Mouse (Mus musculus) heart, postnatal 0 days (tissue): ENCODE data around the gene Tsnax. TPM values are rescaled to one million over a fixed set of nuclear protein-coding genes. Genes with fewer than 3 reads are reported as not detected.

Experiments used
- ATAC-seq: fragments of 200-750 bp; cut with Nextera tagmentation; 2 replicates; pipeline ENCODE4 v1.8.0; 2017; ENCODE audit warnings: low read depth, moderate number of reproducible peaks, moderate library complexity; ENCODE audit not compliant: insufficient read depth
- DNase-seq: peaks from one replicate; pipeline ENCODE4 v3.0.0-alpha.2; 2016; ENCODE audit warnings: low spot score
- H3K27ac ChIP-seq: fragments of 300-500 bp; sonication (generic); 2 replicates; pipeline ENCODE4 v1.5.1; 2014; ENCODE audit warnings: low read depth, mild to moderate bottlenecking
- H3K27me3 ChIP-seq: fragments of 300-500 bp; sonication (generic); 2 replicates; pipeline ENCODE4 v1.6.1; 2014; ENCODE audit warnings: low read length, mixed read lengths; ENCODE audit not compliant: control insufficient read depth, insufficient read depth
- H3K36me3 ChIP-seq: fragments of 300-500 bp; sonication (generic); replicated peaks from 2 replicates; pipeline ENCODE4 v1.6.1; 2014; ENCODE audit warnings: low read length, mixed read lengths; ENCODE audit not compliant: control insufficient read depth, insufficient read depth
- H3K4me1 ChIP-seq: fragments of 300-500 bp; sonication (generic); 2 replicates; pipeline ENCODE4 v1.6.1; 2014; ENCODE audit warnings: antibody characterized with exemption; ENCODE audit not compliant: control insufficient read depth, insufficient read depth
- H3K4me2 ChIP-seq: fragments of 300-500 bp; sonication (generic); 2 replicates; pipeline ENCODE4 v1.6.1; 2014; ENCODE audit warnings: low read depth, mild to moderate bottlenecking, low read length, moderate library complexity
- H3K4me3 ChIP-seq: fragments of 300-500 bp; sonication (generic); 2 replicates; pipeline ENCODE4 v1.5.1; 2014; ENCODE audit warnings: low read depth, low read length
- H3K9ac ChIP-seq: fragments of 300-500 bp; sonication (generic); replicated peaks from 2 replicates; pipeline ENCODE4 v1.6.1; 2014; ENCODE audit warnings: low read depth, low read length, mixed read lengths
- H3K9me3 ChIP-seq: fragments of 300-500 bp; sonication (generic); replicated peaks from 2 replicates; pipeline ENCODE4 v1.6.1; 2016; ENCODE audit warnings: low read length; ENCODE audit not compliant: control insufficient read depth
- CTCF ChIP-seq: IDR thresholded peaks from 2 replicates; pipeline ENCODE4 v1.5.1; 2016; ENCODE audit warnings: antibody characterized with exemption, control low read depth, low read depth
- EP300 ChIP-seq: IDR thresholded peaks from 2 replicates; pipeline ENCODE4 v1.6.1; 2016; ENCODE audit warnings: antibody characterized with exemption, low read depth
- WGBS: fragments of 180-500 bp; shearing (Covaris S2); extraction: QIAGEN DNeasy Blood & Tissue Kit; methylation state at CpG from one replicate; pipeline ENCODE4 v1.1.7; 2014; 5-methylcytosine and 5-hydroxymethylcytosine counted together
- polyA plus RNA-seq: library from polyadenylated mRNA; unstranded; fragments of >200 nt; fragmentation: Nextera tagmentation; extraction: Ambion mirVana; gene quantifications from 2 replicates; pipeline ENCODE4 v1.2.1, GENCODE M21; 2015
- total RNA-seq: library from RNA; depleted of rRNA; stranded (reverse); fragments of >200 nt; gene quantifications from 2 replicates; pipeline ENCODE4 v1.2.3, GENCODE M21; 2014; ENCODE audit warnings: low replicate concordance

Gene Tsnax
- total and polyA plus RNA-seq, 2 experiments from 2014 or later = 48.3 to 76.6 TPM

GRCm38 (mm10) chr8:125052026-125052425, 39.2 kb downstream of the Tsnax start:
- Histone ChIP-seq H3K4me3 (no peak overlapping the region), H3K9me3 (no peaks in the 10 kb centered on the region), H3K36me3 (no peaks in the 10 kb centered on the region), H3K4me1 (no peaks in the 10 kb centered on the region), H3K9ac (no peak overlapping the region), H3K4me2 (no peak overlapping the region), H3K27ac (no peak overlapping the region), H3K27me3 (no peaks in the 10 kb centered on the region)
- 0 out of 2 replicates have a peak, but pooled peaks have one; percentile 8 for ATAC-seq
- no peak for DNase-seq
- TF ChIP-seq CTCF = peak; percentile 76
- no peak for TF ChIP-seq EP300
- WGBS = 47% methylated on average over 2 of the region's 2 CpGs

GRCm38 (mm10) chr8:125053505-125054435, 41.0 kb downstream of the Tsnax start, which contains the start of gene Disc1:
TSS of gene Disc1 (plus strand) at chr8:125054195.
- Histone ChIP-seq H3K9ac (peak within 1 kb of the TSS; percentile 63), H3K4me1 (no peaks in the 10 kb centered on the region), H3K9me3 (no peaks in the 10 kb centered on the region), H3K36me3 (no peaks in the 10 kb centered on the region), H3K27ac (peak within 1 kb of the TSS; percentile 79), H3K4me3 (peak within 1 kb of the TSS; percentile 66), H3K4me2 (peak within 1 kb of the TSS; percentile 78), H3K27me3 (no peaks in the 10 kb centered on the region)
- no peak for TF ChIP-seq CTCF
- TF ChIP-seq EP300 = no peak
- DNase-seq (no peak), ATAC-seq (peak; percentile 37)
- WGBS = 2% methylated on average over 58 of the region's 65 CpGs

- H3K9me3 ChIP-seq = no peaks in the 10 kb centered on the region
- peak overlapping the region; percentile 63 for H3K9ac ChIP-seq
- H3K36me3 ChIP-seq = no peaks in the 10 kb centered on the region
- no peaks in the 10 kb centered on the region for H3K27me3 ChIP-seq
- DNase-seq (peak; percentile 40), ATAC-seq (peak; percentile 67)
- H3K4me3 ChIP-seq = peak overlapping the region; percentile 66
- peak overlapping the region; percentile 78 for H3K4me2 ChIP-seq
- H3K4me1 ChIP-seq = no peaks in the 10 kb centered on the region
- TF ChIP-seq CTCF (0 out of 2 replicates have a peak, but pooled peaks have one; percentile 7), EP300 (no peak)
- under 1% methylated on average over 36 of the region's 38 CpGs for WGBS
- peak overlapping the region; percentile 79 for H3K27ac ChIP-seq
These were observed 41.6 kb downstream of the Tsnax start for GRCm38 (mm10) chr8:125054436-125054810.

DNA sequence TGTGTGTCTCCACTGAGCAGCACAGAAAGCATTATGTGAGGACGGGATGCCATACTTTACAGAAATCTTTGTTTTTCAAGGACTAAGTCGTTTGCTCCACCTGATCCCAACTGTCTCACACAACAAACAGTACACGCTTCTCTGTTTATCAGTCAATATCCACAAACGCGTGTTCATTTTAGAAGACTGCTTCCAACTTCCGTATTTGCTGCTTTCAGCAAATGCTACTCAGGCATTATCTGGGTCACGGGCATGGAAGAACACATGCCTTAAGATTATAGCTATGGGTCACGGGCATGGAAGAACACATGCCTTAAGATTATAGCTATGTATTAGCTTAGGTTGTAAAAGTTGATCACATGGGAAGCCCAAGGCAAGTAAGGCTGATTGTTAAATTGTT, 48.1 kb downstream of the Tsnax start:
- Histone ChIP-seq H3K36me3 (no peaks in the 10 kb centered on the region), H3K4me3 (no peak overlapping the region), H3K9me3 (no peaks in the 10 kb centered on the region), H3K9ac (no peak overlapping the region), H3K27ac (no peak overlapping the region), H3K4me2 (no peak overlapping the region), H3K4me1 (no peaks in the 10 kb centered on the region), H3K27me3 (no peaks in the 10 kb centered on the region)
- DNase-seq (no peak), ATAC-seq (no peak)
- 76% methylated on average over 8 of the region's 8 CpGs for WGBS
- TF ChIP-seq EP300 (no peak), CTCF (no peak)

DNA sequence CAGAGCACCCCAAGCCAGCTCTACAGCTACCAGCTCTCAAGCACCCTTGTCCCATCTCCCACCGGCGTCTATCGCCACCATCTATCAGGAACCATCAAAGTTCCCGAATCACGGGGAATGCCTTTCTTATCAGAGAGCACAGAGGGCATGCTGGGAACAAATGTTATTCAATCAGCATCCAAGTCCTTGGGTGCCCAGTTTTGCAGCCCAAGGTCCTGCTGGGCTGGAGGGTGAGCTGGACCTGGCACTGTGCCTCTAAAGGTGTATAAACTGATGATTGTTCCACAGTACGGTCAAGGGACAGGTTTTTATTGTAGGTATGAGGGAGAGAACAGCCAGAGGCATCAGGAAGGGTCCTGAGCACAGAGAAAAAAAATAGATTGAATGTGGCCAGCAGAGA, 52.8 kb downstream of the Tsnax start:
- no peak for TF ChIP-seq CTCF
- TF ChIP-seq EP300 = no peak
- H3K4me2 ChIP-seq = no peak overlapping the region
- DNase-seq (no peak), ATAC-seq (no peak)
- peaks cover 10% of the 10 kb centered on the region; the same call in 1 of the 2 replicates for H3K4me1 ChIP-seq
- H3K36me3 ChIP-seq = no peaks in the 10 kb centered on the region
- H3K4me3 ChIP-seq = no peak overlapping the region
- H3K9me3 ChIP-seq = no peaks in the 10 kb centered on the region
- no peaks in the 10 kb centered on the region for H3K27me3 ChIP-seq
- H3K9ac ChIP-seq = no peak overlapping the region
- 45% methylated on average over 6 of the region's 6 CpGs for WGBS
- no peak overlapping the region for H3K27ac ChIP-seq
